Mouse (Mus musculus): Measurements from ENCODE around the gene Fbxl21. TPM values are rescaled to one million over a fixed set of nuclear protein-coding genes. Genes with fewer than 3 reads are reported as not detected.

Fbxl21 gene
- polyA plus RNA-seq, 1 experiment from 2014 or later, result 3.3 TPM

GRCm38 (mm10) chr13:56556701-56557100, 34.4 kb downstream of the Fbxl21 start:
- DNase-seq (no peak), ATAC-seq (ENCODE audit: low FRiP score, low TSS enrichment) (no peak)
- 83% methylated on average over 3 of the region's 3 CpGs for WGBS
- Histone ChIP-seq H3K9me3 (ENCODE audit: control insufficient read depth, low read length) (no peaks in the 10 kb centered on the region), H3K27ac (replicated peaks; ENCODE audit: low read depth, low read length) (no peak overlapping the region), H3K36me3 (ENCODE audit: control insufficient read depth, insufficient read depth, low read length) (no peaks in the 10 kb centered on the region), H3K4me2 (ENCODE audit: low read length) (no peak overlapping the region), H3K4me1 (ENCODE audit: control insufficient read depth, insufficient read depth, low read length) (no peaks in the 10 kb centered on the region), H3K4me3 (replicated peaks; ENCODE audit: low read depth, low read length) (no peak overlapping the region), H3K27me3 (ENCODE audit: control insufficient read depth, insufficient read depth, low read length) (no peaks in the 10 kb centered on the region), H3K9ac (replicated peaks; ENCODE audit: low read length) (no peak overlapping the region)

- H3K27me3 ChIP-seq (ENCODE audit: control insufficient read depth, insufficient read depth, low read length), result no peaks in the 10 kb centered on the region
- H3K4me3 ChIP-seq (replicated peaks; ENCODE audit: low read depth, low read length), result no peak overlapping the region
- H3K9me3 ChIP-seq (ENCODE audit: control insufficient read depth, low read length), result no peaks in the 10 kb centered on the region
- no peaks in the 10 kb centered on the region for H3K36me3 ChIP-seq (ENCODE audit: control insufficient read depth, insufficient read depth, low read length)
- H3K4me2 ChIP-seq (ENCODE audit: low read length), result no peak overlapping the region
- ATAC-seq (ENCODE audit: low FRiP score, low TSS enrichment), result no peak
- no peak overlapping the region for H3K9ac ChIP-seq (replicated peaks; ENCODE audit: low read length)
- H3K27ac ChIP-seq (replicated peaks; ENCODE audit: low read depth, low read length), result no peak overlapping the region
- no peak for DNase-seq
- 41% methylated on average over 3 of the region's 3 CpGs for WGBS
- no peaks in the 10 kb centered on the region for H3K4me1 ChIP-seq (ENCODE audit: control insufficient read depth, insufficient read depth, low read length)
Observed at GRCm38 (mm10) chr13:56558811-56559210, 36.5 kb downstream of the Fbxl21 start.

GRCm38 (mm10) chr13:56559841-56560370, 37.6 kb downstream of the Fbxl21 start:
- H3K4me1 ChIP-seq (ENCODE audit: control insufficient read depth, insufficient read depth, low read length), result no peaks in the 10 kb centered on the region
- no peaks in the 10 kb centered on the region for H3K36me3 ChIP-seq (ENCODE audit: control insufficient read depth, insufficient read depth, low read length)
- no peaks in the 10 kb centered on the region for H3K27me3 ChIP-seq (ENCODE audit: control insufficient read depth, insufficient read depth, low read length)
- WGBS, result 83% methylated on average over 6 of the region's 6 CpGs
- H3K9ac ChIP-seq (replicated peaks; ENCODE audit: low read length), result no peak overlapping the region
- DNase-seq (no peak), ATAC-seq (ENCODE audit: low FRiP score, low TSS enrichment) (no peak)
- H3K9me3 ChIP-seq (ENCODE audit: control insufficient read depth, low read length), result no peaks in the 10 kb centered on the region
- no peak overlapping the region for H3K4me3 ChIP-seq (replicated peaks; ENCODE audit: low read depth, low read length)
- no peak overlapping the region for H3K4me2 ChIP-seq (ENCODE audit: low read length)
- H3K27ac ChIP-seq (replicated peaks; ENCODE audit: low read depth, low read length), result no peak overlapping the region

- 81% methylated on average over 8 of the region's 8 CpGs for WGBS
Observed at GRCm38 (mm10) chr13:56561129-56561528, 38.9 kb downstream of the Fbxl21 start.

GRCm38 (mm10) chr13:56563075-56563474, 40.8 kb downstream of the Fbxl21 start:
- no peaks in the 10 kb centered on the region for H3K4me1 ChIP-seq (ENCODE audit: control insufficient read depth, insufficient read depth, low read length)
- H3K4me2 ChIP-seq (ENCODE audit: low read length), result no peak overlapping the region
- no peaks in the 10 kb centered on the region for H3K9me3 ChIP-seq (ENCODE audit: control insufficient read depth, low read length)
- no peaks in the 10 kb centered on the region for H3K27me3 ChIP-seq (ENCODE audit: control insufficient read depth, insufficient read depth, low read length)
- H3K36me3 ChIP-seq (ENCODE audit: control insufficient read depth, insufficient read depth, low read length), result no peaks in the 10 kb centered on the region
- DNase-seq (peak; percentile 44), ATAC-seq (ENCODE audit: low FRiP score, low TSS enrichment) (no peak)
- H3K27ac ChIP-seq (replicated peaks; ENCODE audit: low read depth, low read length), result no peak overlapping the region
- WGBS, result 41% methylated on average over 6 of the region's 6 CpGs
- H3K9ac ChIP-seq (replicated peaks; ENCODE audit: low read length), result no peak overlapping the region
- no peak overlapping the region for H3K4me3 ChIP-seq (replicated peaks; ENCODE audit: low read depth, low read length)

More at GRCm38 (mm10) chr13:56561129-56561528, 38.9 kb downstream of the Fbxl21 start:
- Histone ChIP-seq H3K36me3 (ENCODE audit: control insufficient read depth, insufficient read depth, low read length) (no peaks in the 10 kb centered on the region), H3K4me2 (ENCODE audit: low read length) (no peak overlapping the region), H3K4me3 (replicated peaks; ENCODE audit: low read depth, low read length) (no peak overlapping the region), H3K27ac (replicated peaks; ENCODE audit: low read depth, low read length) (no peak overlapping the region), H3K9me3 (ENCODE audit: control insufficient read depth, low read length) (no peaks in the 10 kb centered on the region), H3K27me3 (ENCODE audit: control insufficient read depth, insufficient read depth, low read length) (no peaks in the 10 kb centered on the region), H3K9ac (replicated peaks; ENCODE audit: low read length) (no peak overlapping the region), H3K4me1 (ENCODE audit: control insufficient read depth, insufficient read depth, low read length) (no peaks in the 10 kb centered on the region)
- DNase-seq (no peak), ATAC-seq (ENCODE audit: low FRiP score, low TSS enrichment) (no peak)

GRCm38 (mm10) chr13:56566336-56566735, 44.1 kb downstream of the Fbxl21 start:
- 60% methylated on average over 10 of the region's 10 CpGs for WGBS
- no peak for ATAC-seq (ENCODE audit: low FRiP score, low TSS enrichment)

GRCm38 (mm10) chr13:56571645-56572044, 49.4 kb downstream of the Fbxl21 start:
- Histone ChIP-seq H3K27me3 (ENCODE audit: control insufficient read depth, insufficient read depth, low read length) (no peaks in the 10 kb centered on the region), H3K4me2 (ENCODE audit: low read length) (no peak overlapping the region), H3K9me3 (ENCODE audit: control insufficient read depth, low read length) (no peaks in the 10 kb centered on the region), H3K36me3 (ENCODE audit: control insufficient read depth, insufficient read depth, low read length) (no peaks in the 10 kb centered on the region), H3K4me1 (ENCODE audit: control insufficient read depth, insufficient read depth, low read length) (no peaks in the 10 kb centered on the region), H3K4me3 (replicated peaks; ENCODE audit: low read depth, low read length) (no peak overlapping the region), H3K9ac (replicated peaks; ENCODE audit: low read length) (no peak overlapping the region), H3K27ac (replicated peaks; ENCODE audit: low read depth, low read length) (no peak overlapping the region)
- 95% methylated on average over 8 of the region's 8 CpGs for WGBS
- DNase-seq (no peak), ATAC-seq (ENCODE audit: low FRiP score, low TSS enrichment) (no peak)

More at GRCm38 (mm10) chr13:56566336-56566735, 44.1 kb downstream of the Fbxl21 start:
- H3K4me2 ChIP-seq (ENCODE audit: low read length), result no peak overlapping the region
- no peaks in the 10 kb centered on the region for H3K27me3 ChIP-seq (ENCODE audit: control insufficient read depth, insufficient read depth, low read length)
- H3K36me3 ChIP-seq (ENCODE audit: control insufficient read depth, insufficient read depth, low read length), result no peaks in the 10 kb centered on the region
- H3K27ac ChIP-seq (replicated peaks; ENCODE audit: low read depth, low read length), result no peak overlapping the region
- peak; percentile 46 for DNase-seq
- no peaks in the 10 kb centered on the region for H3K9me3 ChIP-seq (ENCODE audit: control insufficient read depth, low read length)
- no peaks in the 10 kb centered on the region for H3K4me1 ChIP-seq (ENCODE audit: control insufficient read depth, insufficient read depth, low read length)
- no peak overlapping the region for H3K4me3 ChIP-seq (replicated peaks; ENCODE audit: low read depth, low read length)
- H3K9ac ChIP-seq (replicated peaks; ENCODE audit: low read length), result no peak overlapping the region

- Histone ChIP-seq H3K4me1 (ENCODE audit: control insufficient read depth, insufficient read depth, low read length) (no peaks in the 10 kb centered on the region), H3K4me2 (ENCODE audit: low read length) (no peak overlapping the region), H3K27ac (replicated peaks; ENCODE audit: low read depth, low read length) (no peak overlapping the region), H3K36me3 (ENCODE audit: control insufficient read depth, insufficient read depth, low read length) (no peaks in the 10 kb centered on the region), H3K27me3 (ENCODE audit: control insufficient read depth, insufficient read depth, low read length) (no peaks in the 10 kb centered on the region), H3K4me3 (replicated peaks; ENCODE audit: low read depth, low read length) (no peak overlapping the region), H3K9me3 (ENCODE audit: control insufficient read depth, low read length) (no peaks in the 10 kb centered on the region), H3K9ac (replicated peaks; ENCODE audit: low read length) (no peak overlapping the region)
- 77% methylated on average over 4 of the region's 4 CpGs for WGBS
- ATAC-seq (ENCODE audit: low FRiP score, low TSS enrichment) (no peak), DNase-seq (no peak)
Observed at GRCm38 (mm10) chr13:56575074-56575473, 52.8 kb downstream of the Fbxl21 start.

- Histone ChIP-seq H3K27me3 (ENCODE audit: control insufficient read depth, insufficient read depth, low read length) (no peaks in the 10 kb centered on the region), H3K9me3 (ENCODE audit: control insufficient read depth, low read length) (no peaks in the 10 kb centered on the region), H3K4me2 (ENCODE audit: low read length) (no peak overlapping the region), H3K4me1 (ENCODE audit: control insufficient read depth, insufficient read depth, low read length) (no peaks in the 10 kb centered on the region), H3K27ac (replicated peaks; ENCODE audit: low read depth, low read length) (no peak overlapping the region), H3K36me3 (ENCODE audit: control insufficient read depth, insufficient read depth, low read length) (no peaks in the 10 kb centered on the region), H3K4me3 (replicated peaks; ENCODE audit: low read depth, low read length) (no peak overlapping the region), H3K9ac (replicated peaks; ENCODE audit: low read length) (no peak overlapping the region)
- 72% methylated on average over 12 of the region's 12 CpGs for WGBS
- DNase-seq (peak; percentile 57), ATAC-seq (ENCODE audit: low FRiP score, low TSS enrichment) (no peak)
Observed at GRCm38 (mm10) chr13:56575701-56576321, 53.5 kb downstream of the Fbxl21 start.
